Mouse (Mus musculus) lung, adult 2 months (tissue): ENCODE data around the gene A4gnt.

Source experiments
- CTCF ChIP-seq: fragments of 200-500 bp; IDR thresholded peaks from 2 replicates; pipeline ENCODE4 v1.5.1; 2011; ENCODE audit warnings: mild to moderate bottlenecking, low read length, control low read depth; ENCODE audit not compliant: insufficient read depth
- POLR2A ChIP-seq: fragments of 200-500 bp; IDR thresholded peaks from 2 replicates; pipeline ENCODE4 v1.6.1; 2011; ENCODE audit warnings: low read depth, mild to moderate bottlenecking, control low read depth, low read length, borderline replicate concordance; ENCODE audit errors: extremely low read depth

GRCm38 (mm10) chr9:99661606-99662166 is 49.4 kb downstream of the A4gnt start:
- TF ChIP-seq CTCF (no peak), POLR2A (no peak)
